Mouse (Mus musculus) CH12F3 (cell line): ENCODE measurements around the gene Bod1l.

Experiments used
- in situ Hi-C: fragments of 300-500 bp; cut with MboI; formaldehyde crosslinking; loops from 2 replicates; pipeline ENCODE4 v1.14.3; 2020; ENCODE audit warnings: low sequenced_read_pairs

The Bod1l gene

DNA sequence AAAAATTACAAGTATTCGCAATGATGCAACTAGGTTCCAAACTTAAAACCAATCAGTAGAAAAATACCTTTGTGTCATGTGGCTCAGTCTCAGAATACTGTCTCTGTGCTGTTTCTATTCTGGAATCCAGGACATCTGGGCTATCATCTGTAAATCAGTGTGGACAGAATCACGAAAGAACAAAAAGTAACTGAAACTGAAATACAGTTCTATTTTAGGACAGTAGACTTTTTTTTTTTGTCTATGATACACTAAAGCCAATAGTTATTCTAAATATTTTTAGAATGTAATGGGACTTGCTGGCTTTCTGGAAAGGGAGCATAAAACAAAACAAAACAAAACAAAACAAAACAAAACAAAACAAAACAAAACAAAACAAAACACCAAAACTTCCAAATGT lies 39.0 kb downstream of the Bod1l start:
- in situ Hi-C loops: no loop called here

DNA sequence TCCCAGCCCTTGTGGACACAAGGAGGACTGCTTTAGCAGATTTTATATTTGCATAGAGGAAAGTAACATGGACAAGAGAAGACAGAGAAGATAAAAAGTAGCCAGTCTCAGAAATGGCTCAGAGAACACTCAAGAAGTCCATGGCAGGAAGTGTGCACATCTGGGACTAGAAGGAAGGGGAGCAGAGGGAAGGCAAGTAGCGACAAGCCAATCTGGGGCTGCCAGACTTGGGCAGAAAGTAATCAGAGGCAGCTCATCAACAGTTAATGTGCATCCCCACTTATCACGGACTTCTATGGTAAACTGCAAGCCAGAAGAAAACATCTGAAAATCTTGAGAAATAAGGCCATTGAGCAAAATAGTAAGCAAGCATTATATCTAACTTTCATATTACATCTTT lies 39.5 kb downstream of the Bod1l start:
- in situ Hi-C loops: no loop called here

DNA sequence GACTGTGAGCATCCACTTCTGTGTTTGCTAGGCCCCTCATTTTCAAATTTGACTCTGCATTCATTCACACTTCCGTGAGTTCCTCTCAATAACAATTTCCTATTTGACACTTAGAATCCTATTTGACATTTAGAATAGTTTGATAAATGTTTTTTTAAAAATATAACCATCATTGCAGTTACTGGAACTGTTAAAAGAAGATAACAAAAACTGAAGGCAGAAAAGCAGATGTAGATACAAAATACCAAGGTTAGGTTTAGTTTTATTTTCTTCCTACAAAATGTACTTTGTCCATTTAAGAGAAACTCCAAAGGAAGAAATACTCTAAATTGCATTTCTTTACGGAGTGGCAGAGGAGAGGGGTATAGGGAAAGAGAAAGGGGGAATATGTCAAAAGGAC lies 42.5 kb downstream of the Bod1l start:
- in situ Hi-C loops: no loop called here

DNA sequence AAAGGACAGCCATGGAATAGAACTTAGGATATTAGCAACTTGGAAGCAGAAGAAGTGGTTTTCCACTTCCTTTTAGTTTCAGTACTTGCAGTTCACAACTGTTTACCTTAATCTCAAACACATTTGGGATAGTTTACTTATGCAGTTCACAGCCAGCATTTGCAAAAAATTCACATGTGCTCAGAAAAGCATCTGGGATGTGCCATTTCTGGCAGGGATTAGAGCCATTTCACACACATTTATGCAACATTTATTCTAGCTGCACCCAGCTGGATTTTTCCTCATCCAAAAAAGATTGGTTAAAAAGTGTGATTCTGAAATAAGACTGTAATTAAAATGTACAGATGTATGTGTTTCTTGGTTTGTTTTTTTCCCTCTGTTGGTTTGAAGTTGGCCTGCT lies 49.7 kb downstream of the Bod1l start:
- in situ Hi-C loops: no loop called here

DNA sequence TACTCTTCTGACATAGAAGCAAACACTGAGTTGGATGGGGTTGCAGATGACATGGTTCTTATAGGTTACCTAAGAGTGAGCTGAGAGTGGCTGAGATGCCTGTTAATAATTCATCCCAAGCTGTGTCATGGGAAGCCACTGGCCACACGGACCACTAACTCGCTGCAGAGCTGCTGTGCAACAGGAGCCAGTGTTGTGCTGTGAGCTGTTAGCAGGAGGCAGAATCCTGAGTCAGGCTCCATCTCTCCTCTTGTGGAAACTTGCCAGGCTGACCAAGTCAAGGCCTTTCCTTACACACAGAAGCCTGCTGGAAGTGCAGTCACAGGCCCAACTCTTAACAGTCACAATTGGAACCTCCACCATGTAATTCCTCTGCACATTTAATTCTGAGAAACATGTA lies 53.6 kb downstream of the Bod1l start:
- in situ Hi-C loops: no loop called here

DNA sequence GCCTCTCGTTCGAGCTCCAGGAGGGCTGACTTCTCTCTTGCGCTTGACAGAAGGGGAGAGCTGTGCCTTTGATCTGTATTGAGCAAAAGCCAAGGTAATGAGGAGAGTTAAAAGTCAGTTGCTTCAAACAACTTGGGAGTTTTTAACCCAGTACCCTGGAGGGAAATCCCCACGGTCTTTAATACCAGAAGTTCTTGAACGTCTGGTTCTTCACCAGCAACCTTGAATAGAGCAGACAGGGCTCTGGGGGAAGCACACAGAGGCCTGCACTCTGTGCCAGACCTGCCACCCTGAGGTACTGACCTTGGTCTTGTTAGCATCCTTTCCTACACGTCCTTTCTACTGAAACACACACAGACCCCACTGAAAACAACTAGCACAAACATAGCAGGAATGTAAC lies 55.2 kb downstream of the Bod1l start:
- in situ Hi-C loops: no loop called here

DNA sequence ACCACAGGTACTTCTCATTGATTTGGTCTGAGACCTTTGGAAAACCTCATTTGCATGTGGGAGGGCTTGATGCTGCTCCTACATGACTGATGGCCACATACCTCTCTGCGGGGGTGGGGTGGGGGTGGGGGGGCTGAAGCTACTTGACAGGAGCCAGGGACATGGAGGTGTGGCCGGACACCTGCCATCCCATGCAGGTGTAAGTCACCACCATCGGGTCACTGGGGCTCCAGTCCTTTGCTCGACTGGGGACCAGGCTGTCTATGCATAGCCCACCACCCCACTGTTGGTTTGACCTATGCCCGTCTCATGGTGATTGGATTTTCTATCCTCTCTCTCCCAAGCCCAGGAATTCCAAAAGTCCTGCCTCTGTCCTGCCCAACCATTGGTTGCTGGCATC lies 62.2 kb downstream of the Bod1l start:
- in situ Hi-C loops: no loop called here

DNA sequence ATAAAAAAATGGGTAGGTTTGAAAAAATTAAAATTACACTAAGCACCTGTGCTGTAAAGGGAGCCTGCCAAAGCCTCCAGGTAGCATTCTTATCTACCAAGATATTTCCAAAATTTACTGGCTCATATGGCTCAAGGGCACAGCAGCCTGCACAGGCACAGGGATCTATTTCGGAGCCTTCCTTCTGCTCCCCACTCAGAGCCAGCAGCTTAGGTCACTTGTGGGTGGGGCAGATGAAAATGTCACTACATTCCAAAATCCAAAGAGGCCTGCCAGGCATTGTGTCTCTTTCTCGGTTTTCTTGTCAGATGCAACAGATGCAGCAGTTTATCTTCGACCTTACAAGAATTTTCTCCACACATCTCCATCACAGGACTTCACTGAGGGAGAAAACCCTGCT lies 64.1 kb downstream of the Bod1l start:
- in situ Hi-C loops: no loop called here

DNA sequence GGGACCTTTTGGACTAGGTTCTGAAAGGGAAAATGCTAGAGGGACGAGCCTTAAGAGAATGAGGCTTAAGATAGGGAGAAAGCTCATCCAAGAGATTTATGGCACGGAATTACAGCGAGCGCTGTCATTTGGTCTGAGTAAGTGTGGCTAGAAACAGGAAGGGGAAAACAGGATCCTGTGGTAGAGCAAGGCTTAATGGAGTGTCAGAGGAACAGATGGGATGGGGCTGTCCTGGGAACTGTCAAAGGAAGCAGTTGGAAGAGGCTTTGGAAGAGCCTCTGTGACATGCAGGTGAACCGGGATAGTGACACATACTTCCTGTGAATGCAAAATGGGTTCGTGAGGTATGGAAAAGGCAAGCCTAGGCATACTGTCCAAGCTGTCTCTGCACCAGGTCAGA lies 68.4 kb downstream of the Bod1l start:
- in situ Hi-C loops: no loop called here

DNA sequence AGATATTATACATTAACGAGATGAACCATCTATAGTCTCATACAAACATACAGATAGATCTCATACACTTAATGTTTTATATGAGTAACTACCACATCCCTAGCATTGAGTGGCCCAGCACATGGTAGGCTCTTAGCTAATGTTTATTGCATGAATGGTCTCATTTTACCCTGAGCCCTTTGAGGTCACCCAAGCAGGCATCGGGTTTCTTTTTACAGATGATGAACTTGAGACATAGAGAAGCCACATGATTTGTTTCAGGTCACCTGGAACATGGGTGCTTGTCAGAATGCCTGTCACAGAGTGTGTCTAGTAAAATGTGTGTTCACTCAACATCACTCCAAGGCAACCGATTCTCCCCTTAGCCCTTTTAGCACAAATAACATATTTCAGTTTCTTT lies 68.8 kb downstream of the Bod1l start:
- in situ Hi-C loops: no loop called here

DNA sequence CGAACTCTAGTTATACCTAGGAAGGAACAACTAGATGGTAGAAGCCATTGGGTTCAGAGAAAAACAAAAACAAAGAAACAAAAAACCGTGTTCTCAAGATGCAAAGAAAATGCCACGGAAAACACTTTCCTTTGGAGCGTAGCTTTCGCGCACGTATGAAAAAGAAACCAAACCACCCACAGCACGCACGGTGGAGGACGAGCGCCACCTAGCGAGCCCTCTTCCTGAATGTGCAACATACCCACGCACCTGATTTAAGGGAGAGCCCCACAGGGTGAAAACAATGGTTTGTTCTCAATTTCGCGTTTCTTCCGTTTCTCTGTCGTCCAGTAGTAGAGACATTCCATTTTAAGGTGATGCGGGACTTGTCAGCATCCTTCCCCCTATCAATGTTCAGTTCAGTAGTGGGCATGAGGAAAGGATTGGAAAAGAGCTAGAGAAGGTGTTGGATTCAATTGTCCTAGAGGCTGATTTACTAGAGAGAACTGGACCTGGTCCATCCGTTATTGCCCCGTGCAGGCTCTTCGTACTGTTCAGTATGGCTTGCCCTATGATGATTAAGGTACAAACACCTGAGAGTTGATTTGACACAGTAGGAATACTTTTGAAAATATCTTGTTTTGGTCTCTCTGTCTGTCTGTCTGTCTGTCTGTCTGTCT lies 75.6 kb downstream of the Bod1l start:
- in situ Hi-C loops: loop anchor here (5.0 kb wide), 1 partner anchor 646 kb away; no protein-coding TSS in a partner anchor

DNA sequence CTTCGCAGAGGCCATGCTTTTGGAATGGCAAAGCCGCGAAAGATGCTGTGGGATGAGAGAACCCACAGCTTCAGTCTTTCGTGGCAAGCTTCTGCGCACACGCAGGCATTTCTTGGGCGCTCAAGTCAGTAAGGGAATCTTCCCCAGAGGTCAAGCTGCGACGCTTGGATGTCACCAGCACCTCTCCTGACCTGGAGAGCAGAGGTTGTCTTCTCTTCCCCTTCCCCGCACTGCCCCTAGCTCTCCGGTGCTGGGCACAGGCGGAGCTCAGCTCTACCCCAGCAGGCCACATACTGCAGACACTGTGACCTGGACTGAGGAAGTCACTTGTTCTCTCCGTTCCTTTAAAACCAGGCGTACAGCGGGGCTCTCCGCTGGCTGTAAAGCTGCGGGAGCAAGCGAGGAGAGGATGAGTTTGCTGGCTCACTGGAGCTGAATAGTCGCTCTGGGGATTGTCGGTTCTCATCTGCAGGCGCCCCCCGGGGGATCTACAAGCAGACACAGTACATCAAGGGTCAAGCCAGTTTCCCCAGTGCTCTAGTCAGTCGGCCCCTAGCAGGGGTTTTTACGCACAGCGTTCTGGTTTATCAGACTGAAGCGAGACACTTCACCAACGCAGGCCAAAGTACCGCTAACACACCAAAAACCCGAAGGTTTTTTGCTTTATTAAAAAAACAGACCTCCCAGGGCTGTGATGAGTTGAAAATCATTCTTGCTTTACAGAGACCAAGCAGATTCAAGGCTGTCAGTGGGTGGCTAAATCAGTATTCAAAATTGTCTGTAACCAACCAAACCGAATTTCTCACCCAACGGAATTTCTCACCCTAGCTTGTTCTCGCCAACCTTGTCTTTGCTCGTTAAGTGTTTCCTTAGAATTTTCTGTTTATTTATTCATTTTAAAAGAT lies 76.6 kb downstream of the Bod1l start:
- in situ Hi-C loops: loop anchor here (5.0 kb wide), 1 partner anchor 645 kb away; no protein-coding TSS in a partner anchor

DNA sequence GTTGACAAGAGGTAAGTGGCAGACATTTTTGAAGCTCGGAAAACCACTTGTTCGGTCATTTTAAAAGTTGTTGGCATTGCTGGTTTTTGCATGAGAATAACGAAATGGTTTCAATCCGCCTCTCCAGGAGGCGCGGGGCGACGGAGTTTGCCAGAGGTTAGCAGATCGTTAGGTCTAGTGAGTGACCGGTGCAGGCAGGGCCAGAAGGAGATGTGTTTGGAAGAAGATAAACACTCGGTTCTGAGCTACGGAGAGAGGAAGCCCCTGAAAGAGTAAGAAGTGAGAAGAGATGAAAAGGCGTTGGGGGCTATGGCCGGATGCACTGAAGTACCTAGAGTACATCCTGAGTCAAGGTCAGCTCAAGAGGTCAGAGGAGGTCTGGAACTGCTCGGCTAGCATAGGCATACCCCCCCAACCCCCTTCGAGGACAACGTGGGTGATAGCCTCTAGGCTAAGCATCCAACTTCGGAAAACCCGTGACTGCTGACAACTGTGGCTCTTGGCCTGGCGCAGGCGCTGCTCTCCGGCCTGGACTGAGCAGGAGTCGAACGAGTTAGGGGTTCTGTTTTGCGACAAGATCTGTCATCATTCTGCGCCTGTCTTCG lies 77.6 kb downstream of the Bod1l start:
- in situ Hi-C loops: loop anchor here (5.0 kb wide), 1 partner anchor 644 kb away; no protein-coding TSS in a partner anchor

DNA sequence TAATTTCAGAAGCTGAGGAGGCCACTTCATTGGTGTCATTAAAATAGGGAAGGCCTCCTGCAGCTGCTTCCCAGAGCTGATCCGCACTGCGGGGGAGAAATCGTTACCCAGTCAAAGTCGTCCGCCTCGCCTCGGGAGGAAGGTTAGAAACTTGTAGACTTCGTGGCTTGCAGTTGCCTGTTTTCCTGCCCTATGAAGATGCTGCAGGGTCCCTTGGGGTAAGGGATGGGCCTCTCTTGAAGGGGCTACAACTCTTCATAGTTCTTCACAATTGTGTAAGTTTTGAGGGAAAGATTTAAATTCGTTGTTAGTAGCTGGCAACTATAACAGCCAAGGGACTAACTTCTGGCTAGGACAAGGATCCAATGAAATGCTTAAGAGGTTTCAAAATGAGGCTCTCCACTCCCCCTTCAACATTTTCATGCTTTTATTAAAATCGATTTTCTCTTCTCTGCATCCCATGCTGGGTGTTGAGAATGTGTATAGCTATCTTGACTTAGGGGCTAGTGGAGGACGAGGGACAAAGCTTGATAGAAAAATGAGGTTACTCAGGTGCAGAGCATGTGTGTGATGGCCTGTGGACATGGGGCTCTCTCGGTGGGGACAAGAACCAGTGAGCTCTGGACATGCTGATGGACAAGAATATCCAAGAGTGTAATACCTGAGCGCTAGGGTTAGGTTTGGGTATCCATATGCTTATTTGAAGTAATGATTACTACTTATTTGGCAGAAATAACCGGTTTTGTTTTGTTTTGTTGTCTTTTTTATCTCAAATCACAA lies 78.3 kb downstream of the Bod1l start:
- in situ Hi-C loops: loop anchor here (5.0 kb wide), 1 partner anchor 644 kb away; no protein-coding TSS in a partner anchor

DNA sequence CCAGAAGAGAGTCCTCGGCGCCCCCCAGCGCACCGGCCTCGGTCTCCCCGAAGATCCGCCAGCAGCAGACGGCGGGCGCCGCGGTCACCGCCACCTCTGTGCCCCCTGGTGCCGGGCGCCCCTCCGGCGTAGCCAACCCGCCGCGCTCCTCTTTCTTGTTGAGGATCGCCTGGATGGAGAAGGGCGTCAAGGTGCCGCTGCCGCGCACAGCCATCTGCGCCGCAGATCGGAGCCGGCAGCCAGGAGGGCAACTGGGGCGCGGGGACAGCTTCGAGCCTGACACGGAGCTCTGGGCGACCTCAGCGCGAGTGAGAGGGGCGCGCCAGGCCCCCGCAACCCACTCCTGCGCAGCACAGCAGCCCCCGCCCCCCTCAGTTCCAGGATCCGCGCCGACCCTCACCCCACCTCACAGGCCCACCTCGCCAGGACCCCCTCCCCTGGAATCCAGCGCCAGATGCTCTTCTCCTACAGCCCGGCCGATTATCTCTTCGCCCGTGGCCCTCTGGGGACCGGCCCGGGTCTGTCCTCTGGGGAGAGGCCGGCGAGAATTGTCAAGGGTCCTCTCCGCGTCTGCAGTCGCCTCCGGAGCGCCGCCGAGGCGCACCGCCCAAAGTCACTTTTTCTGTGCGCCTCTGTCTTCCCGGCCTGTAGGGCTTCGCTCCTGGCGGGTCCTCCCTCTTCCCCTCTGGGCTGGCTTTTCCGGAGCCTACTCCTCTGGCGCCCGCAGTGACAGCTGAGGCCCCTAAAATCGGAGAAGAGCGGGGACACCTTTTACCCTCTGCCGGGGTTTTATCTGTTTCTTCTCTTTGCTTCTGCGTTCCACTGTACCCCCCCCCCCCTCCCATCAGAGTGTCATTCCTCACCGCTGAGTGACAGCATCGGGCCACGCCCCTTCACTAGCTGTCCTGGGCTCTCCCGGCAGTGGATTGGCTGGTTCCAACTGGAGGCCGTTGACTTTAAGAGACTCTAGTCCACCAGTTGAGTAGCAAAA lies 80.1 kb downstream of the Bod1l start, which contains the start of gene Nkx3-2:
Nkx3-2 (minus strand) TSS at position 771 of the 991 bp plus-strand sequence.
- in situ Hi-C loops: no loop called here

DNA sequence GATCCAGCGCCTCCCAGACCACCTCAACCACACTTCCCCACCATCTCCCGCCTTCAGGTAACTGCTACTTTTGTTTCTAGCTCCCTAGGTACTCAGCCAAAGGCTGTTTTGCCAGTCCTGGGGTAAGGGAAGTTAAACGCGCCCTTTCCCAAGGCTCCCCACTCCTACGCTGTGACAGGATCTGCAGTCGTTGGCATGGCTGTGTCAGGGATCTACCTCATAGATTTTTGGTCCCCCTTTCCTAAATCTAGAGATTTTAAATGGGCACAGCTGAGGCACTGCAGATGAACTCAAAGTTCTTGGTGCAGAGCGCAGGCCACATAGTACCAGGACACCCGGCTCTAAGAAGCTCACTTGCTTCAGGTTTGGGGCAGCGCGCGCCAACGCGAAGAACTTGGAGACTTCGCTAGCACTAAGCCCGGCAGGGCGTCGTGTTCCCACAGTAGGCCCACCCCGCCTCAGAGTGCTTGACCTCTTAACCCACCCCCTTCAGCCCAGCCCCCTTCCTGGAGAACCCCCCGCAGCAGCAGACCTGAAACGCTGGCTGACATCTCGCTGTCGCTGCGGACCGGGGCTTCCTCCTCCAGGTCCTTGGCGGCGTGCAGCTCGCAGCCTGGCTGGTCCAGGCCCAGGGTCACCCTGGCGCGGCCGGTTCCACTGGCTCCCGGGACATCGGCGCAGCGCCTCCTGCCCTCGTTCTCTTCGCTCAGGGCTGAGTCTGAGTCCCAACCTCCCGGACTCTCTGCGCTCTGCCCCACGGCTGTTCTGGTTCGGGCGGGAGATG lies 81.0 kb downstream of the Bod1l start:
- in situ Hi-C loops: no loop called here

DNA sequence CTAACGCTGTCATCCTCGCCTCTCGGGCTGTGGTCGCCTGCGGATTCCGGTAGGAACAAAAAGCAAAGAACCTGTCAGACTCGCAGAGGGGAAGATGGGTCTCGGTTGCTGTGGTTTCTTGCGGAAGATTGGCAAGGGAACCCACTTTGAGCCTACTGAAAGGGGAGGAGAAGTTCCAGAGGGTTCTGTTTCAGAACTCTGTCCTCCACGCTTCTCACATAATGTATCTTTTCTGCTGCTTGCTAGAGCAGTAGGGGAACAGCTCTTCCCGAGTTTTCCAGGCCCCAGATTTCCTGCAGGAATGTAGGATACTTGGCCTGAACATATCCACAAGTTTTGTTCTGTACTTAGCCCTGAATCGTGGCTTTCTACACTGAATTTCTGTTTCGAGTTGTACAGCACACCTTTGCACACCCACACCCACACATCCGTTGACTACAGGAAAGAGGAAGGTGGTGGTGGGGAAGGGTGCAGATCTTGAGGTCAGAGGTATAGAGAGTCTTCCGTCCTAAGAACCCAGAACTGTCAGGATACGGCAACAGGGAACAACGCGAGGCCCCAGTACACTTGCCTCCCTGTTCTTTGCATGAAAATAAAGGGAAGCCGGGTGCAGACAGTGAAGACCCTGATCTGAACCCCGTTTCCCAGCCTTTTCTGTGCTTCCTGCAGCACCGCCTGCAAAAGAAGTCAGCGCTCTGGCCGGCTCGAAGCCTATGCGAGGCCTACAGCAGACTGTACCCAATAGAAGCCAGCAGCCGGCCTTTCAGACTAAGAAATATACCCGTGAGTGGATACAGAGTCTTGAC lies 81.8 kb downstream of the Bod1l start:
- in situ Hi-C loops: no loop called here

DNA sequence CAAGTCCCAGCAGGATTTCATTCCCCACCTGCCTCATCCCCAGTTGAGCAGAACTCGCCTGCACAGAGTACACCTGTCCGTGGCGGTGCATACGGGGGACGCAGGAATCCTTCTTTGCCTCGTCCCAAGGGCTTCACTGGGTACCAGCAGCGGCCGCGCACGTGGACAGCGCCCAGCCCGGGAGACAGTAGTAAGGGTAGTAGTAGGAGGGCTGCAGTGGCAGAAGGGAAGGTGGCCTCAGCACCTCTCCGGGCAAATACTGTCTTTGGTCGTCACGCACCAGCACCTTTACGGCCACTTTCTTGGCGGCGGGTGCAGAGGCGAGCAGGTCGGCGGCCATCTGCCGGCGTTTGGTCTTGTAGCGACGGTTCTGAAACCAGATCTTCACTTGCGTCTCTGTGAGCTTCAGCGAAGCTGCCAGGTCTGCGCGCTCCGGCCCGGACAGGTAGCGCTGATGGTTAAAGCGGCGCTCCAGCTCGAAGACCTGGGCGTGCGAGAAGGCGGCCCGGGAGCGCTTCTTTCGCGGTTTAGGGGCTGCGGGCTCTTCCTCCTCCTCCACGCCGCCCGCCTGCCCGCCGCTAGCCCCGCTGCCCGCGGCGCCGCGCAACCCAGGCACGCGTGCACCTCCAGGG lies 82.5 kb downstream of the Bod1l start:
- in situ Hi-C loops: no loop called here
